Mouse (Mus musculus): ENCODE results near the gene A3galt2.

Gene A3galt2

GRCm38 (mm10) chr4:128755064-128755463, at the start of gene A3galt2:
TSS of gene A3galt2 (plus strand) at chr4:128755364.
- DNase-seq (ENCODE audit: low read depth, low spot score), result no peak

GRCm38 (mm10) chr4:128706626-128707025, 48.5 kb upstream of the A3galt2 start:
- DNase-seq (ENCODE audit: low read depth, low spot score), result no peak

GRCm38 (mm10) chr4:128707384-128707783, 47.8 kb upstream of the A3galt2 start:
- DNase-seq (ENCODE audit: low read depth, low spot score), result no peak

GRCm38 (mm10) chr4:128709061-128709780, 45.9 kb upstream of the A3galt2 start:
- no peak for DNase-seq (ENCODE audit: low read depth, low spot score)

GRCm38 (mm10) chr4:128709781-128710166, 45.4 kb upstream of the A3galt2 start:
- DNase-seq (ENCODE audit: low read depth, low spot score), result no peak

DNA sequence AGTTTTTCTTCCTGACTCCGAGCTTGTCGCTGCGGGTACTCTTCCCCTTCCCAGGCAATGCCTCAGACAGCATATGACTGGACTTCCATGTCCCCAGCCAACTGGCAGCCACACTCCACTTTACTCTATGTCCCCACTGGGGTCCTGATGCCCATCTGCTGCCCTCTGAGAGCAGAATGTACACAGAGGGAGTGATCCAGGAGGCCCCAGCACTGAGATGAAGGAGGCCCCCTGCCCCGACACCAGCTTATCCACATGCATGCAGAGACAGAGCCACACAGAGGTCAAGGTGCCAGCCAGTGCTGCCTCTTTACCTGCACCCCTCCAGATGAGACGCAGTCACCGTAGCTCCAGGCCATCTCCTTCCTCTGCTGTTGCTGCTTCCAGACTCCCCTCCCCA, 44.9 kb upstream of the A3galt2 start:
- DNase-seq (ENCODE audit: low read depth, low spot score), result no peak

- DNase-seq (ENCODE audit: low read depth, low spot score), result no peak
These were observed 44.4 kb upstream of the A3galt2 start for GRCm38 (mm10) chr4:128710800-128711199.

DNA sequence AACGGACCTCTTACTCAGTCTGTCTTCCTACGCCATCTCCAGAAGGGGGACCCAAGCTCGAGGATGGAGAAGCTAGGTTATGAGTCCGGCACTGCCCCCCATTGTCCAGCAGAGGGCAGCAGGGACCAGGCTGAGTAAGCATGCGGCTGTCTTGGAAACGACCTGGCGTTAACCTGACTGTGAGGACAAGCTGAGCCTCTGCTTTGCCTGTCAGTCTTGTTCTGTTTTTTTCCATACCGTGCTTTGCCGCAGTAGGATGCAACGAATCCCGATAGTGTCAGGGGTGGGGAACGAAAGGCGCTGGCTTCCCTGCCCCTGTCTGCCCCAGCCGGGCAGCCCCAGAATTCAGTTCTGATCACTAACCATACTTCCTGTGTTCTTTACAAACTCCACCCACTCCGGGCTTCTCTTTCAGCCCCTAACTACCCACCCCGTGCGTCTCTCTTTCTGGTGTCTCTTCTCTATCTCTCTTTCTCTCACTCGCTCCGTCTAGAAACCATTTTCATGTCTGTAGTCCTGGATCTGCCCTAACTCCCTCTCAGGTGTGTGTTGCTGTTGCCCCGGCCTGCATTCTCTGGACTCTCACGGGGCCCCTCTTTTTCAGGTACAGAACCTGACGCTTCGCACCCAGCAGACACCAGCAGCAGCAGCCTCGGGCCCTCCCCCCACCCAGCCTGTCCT, 43.6 kb upstream of the A3galt2 start:
- DNase-seq (ENCODE audit: low read depth, low spot score), result peak; percentile 96

DNA sequence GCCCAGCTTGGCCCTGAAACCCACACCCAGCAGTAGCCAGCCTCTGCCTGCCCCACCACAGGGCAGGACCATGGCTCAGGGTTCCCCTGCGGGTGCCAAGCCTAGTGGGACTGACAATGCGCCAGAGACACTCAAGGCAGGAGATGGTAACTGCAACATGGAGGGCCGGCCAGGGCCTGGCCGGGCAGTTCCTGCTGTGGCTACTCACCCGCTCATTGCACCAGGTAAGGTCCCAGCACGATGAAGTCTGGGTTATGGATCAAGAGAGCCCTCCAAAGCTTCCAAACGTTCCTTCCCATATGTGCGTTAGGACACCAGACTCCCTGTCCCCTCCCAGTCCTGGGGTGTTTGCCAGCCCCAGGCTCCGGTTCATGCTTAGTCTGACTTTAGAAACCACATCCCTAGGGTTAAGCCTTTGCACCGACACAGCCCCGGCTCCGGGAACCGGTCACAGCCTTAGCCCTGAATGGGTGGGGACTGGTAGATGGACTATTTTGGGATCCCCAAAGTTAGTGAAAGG, 43.0 kb upstream of the A3galt2 start:
- no peak for DNase-seq (ENCODE audit: low read depth, low spot score)

- DNase-seq (ENCODE audit: low read depth, low spot score), result no peak
These were observed 42.2 kb upstream of the A3galt2 start for GRCm38 (mm10) chr4:128712941-128713340.

DNA sequence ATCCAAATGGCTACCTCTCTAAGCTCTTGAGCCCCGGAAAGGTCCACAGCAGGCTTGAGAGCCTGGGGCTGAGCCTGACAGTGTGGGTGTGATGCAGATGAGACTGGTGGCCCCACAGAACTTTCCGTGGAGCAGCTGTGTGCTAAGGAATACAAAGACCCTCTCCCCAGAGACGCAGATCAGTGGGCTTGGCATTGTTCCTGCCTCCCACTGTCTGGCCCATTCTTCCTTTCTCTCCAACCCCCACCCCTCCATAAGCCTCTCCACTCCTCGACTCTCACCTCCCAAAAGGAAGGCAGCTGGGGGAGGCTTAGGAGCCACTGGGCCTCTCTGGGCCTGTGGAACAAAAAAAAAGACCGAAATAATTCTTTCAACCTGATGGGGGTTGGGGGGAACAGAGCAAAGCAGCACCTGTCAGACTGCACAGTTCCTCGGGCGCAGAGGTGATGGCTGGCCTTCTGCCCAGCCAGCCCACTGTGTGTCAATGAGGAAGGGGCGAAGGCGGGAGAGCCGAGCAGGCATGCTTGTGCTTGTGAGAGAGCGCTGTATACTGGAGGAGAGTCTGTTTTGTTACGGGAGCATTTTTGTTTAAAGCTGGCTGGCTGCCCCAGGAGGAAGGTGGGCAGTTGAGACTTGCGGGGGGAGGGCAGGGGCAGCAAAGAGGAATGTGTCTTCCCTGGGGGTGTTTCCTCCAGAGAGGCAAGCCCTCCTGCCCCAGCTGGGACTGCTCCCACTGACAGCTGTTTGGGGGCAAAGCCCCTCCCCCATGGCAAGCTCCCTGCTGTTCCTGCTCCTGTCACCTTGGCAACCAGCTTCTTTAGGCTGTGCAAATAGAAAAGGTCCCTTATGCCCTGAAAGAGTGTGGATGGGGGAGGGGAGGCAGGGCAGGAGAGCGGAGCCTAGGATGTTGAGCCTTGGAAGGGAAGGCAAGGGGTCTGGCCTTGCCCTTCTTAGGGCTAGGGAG, 39.6 kb upstream of the A3galt2 start:
- no peak for DNase-seq (ENCODE audit: low read depth, low spot score)

DNA sequence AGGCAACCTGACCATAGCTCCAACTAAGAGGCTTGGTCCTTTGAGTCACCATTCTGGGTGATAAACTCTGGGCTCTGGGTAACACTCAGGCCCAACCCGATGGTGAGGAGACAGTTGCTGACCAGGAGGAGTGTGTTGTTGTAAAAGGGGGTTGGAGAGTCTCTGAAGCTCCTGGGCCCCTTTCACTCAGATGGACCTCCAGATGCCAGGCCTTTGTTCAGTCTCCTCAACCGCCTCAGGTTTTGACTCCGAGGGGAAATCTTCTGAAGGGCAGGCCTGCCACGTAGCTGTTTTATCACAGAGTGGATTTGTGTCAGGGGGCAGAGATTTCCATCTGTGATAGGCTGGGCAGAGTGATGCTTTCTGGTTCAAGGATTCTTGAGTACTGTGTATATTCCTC, 38.9 kb upstream of the A3galt2 start:
- no peak for DNase-seq (ENCODE audit: low read depth, low spot score)

DNA sequence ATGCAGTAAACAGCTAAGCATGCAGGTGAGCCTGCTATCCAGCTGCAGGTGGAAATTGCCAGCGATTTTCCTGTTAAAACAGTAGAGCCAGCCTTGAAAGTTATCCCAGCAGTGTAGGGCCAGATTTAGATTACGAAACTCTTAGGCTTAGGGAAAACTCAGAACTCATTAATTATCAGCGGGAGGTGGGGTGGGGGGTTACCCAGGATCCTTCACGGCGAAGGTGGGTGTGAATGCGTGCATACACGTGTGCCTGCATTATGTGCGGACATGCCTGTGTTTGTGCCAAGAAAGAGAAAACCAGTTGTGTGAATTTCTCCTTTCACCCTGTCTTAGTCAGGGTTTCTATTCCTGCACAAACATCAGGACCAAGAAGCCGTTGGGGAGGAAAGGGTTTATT, 38.4 kb upstream of the A3galt2 start:
- no peak for DNase-seq (ENCODE audit: low read depth, low spot score)

DNA sequence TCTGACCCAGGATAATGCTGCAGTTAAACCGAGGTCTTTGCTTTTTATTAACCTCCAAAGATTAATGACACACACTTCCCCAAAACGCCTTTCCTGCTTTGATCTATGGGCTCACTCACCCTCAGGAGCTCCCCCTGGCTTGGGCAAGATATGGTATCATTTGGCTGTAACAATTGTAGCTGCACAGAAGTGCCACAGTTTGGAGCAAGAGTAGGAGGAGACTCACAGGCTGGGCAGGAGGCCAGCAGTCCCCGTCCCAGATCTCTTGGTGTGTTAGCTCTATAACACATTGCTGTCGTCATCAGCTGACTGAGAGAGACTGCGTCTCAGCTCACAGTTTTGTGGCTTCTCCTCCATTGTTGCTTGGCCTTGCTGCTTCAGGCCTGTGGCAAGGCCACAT, 35.1 kb upstream of the A3galt2 start:
- no peak for DNase-seq (ENCODE audit: low read depth, low spot score)

- DNase-seq (ENCODE audit: low read depth, low spot score), result no peak
These were observed 34.0 kb upstream of the A3galt2 start for GRCm38 (mm10) chr4:128721061-128721648.

- no peak for DNase-seq (ENCODE audit: low read depth, low spot score)
These were observed 33.4 kb upstream of the A3galt2 start for GRCm38 (mm10) chr4:128721761-128722160.

- no peak for DNase-seq (ENCODE audit: low read depth, low spot score)
These were observed 32.2 kb upstream of the A3galt2 start for GRCm38 (mm10) chr4:128722932-128723331.

- DNase-seq (ENCODE audit: low read depth, low spot score), result no peak
These were observed 31.7 kb upstream of the A3galt2 start for GRCm38 (mm10) chr4:128723431-128723830.

- DNase-seq (ENCODE audit: low read depth, low spot score), result no peak
These were observed 31.1 kb upstream of the A3galt2 start for GRCm38 (mm10) chr4:128724059-128724458.

DNA sequence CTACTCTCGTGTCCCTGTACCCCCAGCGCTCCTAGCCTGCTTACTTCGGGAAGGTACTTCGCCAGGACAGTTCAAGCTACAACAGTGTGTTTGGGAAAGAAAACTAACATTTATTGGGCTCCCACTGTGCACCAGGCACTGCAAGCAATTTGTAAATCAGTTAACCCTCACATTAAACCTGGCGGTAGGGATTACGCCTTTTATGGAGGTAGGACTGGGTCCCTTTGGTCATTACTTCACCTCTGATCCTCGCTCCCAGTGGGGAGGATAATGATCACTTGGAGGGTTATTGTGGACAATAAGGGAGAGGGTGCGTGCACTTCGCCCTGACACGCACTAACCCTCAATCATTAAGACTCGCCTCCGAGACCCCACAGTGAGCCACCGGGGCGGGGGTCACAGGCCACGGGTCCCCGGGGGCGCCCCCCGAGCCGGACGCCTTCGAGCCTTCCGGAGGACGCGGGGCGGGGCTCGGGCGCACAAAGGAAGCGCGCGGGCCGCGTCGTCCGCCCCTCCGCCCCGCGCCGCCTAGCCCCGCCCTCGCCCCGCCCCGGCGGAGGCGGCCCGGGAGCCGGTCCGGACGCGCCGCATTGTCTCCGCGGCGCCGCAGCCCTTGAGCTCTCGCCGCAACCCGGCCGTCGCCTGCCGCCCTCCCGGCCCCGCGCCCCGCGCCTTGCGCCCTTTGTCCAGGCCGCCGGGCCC, 28.0 kb upstream of the A3galt2 start:
- peak; percentile 90 for DNase-seq (ENCODE audit: low read depth, low spot score)
